Mouse (Mus musculus): Measurements from ENCODE around the gene H2-T23.

H2-T23 gene

GRCm38 (mm10) chr17:35994175-35994878 is 38.3 kb downstream of the H2-T23 start:
- in situ Hi-C loops (cut with MboI; ENCODE audit: low sequenced_read_pairs), result no loop called here

- in situ Hi-C loops (cut with MboI; ENCODE audit: low sequenced_read_pairs), result no loop called here
Measured at GRCm38 (mm10) chr17:35993675-35994074, 39.0 kb downstream of the H2-T23 start.

- in situ Hi-C loops (cut with MboI; ENCODE audit: low sequenced_read_pairs), result no loop called here
Measured at GRCm38 (mm10) chr17:35991781-35992180, 40.9 kb downstream of the H2-T23 start.

GRCm38 (mm10) chr17:35981776-35982175 is 50.9 kb downstream of the H2-T23 start:
- in situ Hi-C loops (cut with MboI; ENCODE audit: low sequenced_read_pairs), result no loop called here

- in situ Hi-C loops (cut with MboI; ENCODE audit: low sequenced_read_pairs), result no loop called here
Measured at GRCm38 (mm10) chr17:35980363-35980754, 52.3 kb downstream of the H2-T23 start.
